Mouse (Mus musculus): ENCODE measurements around the gene D10Jhu81e. TPM values are rescaled to one million over a fixed set of nuclear protein-coding genes. Genes with fewer than 3 reads are reported as not detected.
A peak's percentile ranks its signal among the peaks of the same experiment; 100 is the strongest.
"Not testable (repeated sequence)": the region's sequence is repeated elsewhere in the genome, so short reads cannot be mapped to it uniquely, and the experiment has no call there.

Gene D10Jhu81e
- 10 to 100 TPM; 90.8 to 97.1 TPM for total RNA-seq (2021)
- long read RNA-seq, partial matches to known transcripts = 2 of 3 reads
- long read RNA-seq, other reads (novel, unspliced or antisense) = 0 of 3 reads

DNA sequence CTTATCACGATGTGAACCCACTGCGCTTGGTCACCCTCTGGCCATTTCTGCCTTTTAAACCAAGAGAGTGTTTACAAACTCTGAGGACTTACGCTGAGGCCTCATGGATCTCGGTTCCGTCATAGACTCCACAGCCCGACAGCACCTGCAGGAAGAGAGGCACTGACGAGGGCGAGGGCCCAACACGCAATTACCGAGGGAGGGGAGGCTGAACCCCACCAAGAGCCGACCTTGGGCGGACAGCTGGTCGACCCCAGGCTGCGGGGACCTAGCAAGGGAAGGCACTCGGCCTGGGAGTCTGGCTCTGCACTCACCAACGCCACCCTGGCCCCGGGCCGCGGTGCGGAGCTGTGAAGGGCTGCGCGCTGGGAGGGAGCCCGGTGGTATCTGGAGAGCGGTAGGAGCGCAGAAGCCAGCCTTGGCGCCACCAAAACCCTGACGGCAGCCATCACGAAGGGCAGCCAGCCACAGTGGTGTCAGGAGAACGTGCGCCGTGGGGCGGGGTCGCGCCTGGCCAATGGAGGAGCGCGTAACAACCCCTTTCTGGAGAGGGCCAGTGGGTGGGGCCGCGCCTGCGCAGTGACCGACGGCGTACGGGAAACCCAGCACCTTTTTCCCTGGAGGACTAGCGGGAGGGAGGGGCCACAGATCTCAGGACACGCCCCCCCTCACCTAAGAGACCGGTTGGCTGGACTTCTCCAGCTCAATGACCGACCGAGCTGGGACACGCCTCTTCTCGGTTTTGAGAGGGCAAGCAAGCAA is at the start of gene D10Jhu81e:
TSS of gene D10Jhu81e (minus strand) at position 502 of the 762 bp plus-strand sequence.
- peak; percentile 99 to 100 for DNase-seq (ENCODE audit: low spot score in 2 of 2)

DNA sequence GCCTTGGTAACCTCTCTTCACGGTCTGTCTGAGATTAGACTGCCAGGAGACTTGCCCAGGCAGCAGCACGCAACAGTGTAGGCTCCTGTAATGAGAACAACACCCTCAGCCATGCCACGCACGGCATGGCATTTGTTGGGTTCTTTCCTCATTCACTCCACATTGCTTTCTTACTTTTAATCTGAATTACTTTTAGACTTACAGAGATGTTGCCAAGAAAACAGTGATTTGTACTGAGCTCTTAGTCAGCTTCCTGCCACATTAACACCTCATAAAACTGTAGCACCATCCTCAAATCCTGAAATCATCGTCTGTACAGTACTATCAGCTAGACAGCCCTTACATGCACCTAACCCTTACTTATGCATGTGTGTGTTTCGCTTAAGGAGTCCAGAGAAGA is 49.0 kb upstream of the D10Jhu81e start:
- DNase-seq (ENCODE audit: low spot score in 2 of 2) = no peak

DNA sequence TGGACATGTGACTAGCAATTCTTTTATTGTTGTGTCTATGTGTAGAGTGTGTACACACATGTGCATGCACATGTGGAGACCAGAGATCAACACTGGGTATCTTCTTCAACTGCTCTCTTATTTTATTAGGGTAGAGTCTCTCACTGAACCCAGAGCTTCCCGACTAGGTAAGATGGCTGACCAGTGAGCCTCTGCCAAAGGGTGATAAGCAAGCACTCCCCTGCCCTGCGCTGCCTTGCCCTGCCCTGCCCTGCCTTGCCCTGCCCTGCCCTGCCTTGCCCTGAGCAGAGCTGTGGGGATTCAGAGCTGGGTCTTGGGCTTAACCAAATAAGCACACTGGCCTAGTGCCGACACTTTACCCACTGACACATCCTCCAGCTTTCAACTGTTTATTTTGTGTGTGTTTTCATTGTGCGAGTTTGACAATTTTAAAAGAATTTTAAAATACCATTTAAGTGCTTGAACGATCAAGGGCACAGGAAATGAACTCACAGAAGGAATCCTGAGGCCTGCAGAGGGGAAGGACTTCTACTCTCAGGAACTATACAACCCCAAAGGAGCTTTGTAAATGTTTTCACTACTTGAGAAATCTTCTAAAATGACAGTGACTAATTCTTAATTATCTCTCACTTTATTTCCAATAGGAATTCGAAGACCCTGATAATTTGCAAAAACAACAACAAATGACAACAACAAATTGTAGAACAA is 46.9 kb upstream of the D10Jhu81e start:
- DNase-seq (ENCODE audit: low spot score in 2 of 2) = no peak

DNA sequence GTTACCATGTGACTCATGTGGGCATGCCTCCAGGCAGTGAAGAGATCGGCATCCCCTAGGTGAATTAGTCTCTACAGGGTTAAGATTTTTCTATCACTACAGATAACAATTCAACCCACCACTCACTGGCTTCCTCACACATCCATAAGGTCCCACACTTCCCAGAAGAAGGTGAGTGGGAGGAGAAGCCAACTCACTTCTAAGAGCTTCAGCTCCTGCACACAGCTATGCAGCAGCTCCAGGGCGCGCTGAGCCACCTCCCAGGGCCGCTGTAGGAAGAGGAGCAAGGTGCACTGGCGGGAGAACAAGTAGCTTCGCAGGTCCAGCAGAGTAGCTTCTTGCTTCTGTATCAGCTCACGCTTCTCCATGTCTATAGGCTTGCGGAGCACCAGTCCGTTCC is 44.8 kb upstream of the D10Jhu81e start:
- no peak for DNase-seq (ENCODE audit: low spot score in 2 of 2)

GRCm38 (mm10) chr10:78211311-78211710 is 41.7 kb upstream of the D10Jhu81e start:
- peak; percentile 29 to 33 for DNase-seq (ENCODE audit: low spot score in 2 of 2)

- DNase-seq (ENCODE audit: low spot score in 2 of 2) = no peak
These were observed 31.6 kb upstream of the D10Jhu81e start for GRCm38 (mm10) chr10:78201182-78201581.

DNA sequence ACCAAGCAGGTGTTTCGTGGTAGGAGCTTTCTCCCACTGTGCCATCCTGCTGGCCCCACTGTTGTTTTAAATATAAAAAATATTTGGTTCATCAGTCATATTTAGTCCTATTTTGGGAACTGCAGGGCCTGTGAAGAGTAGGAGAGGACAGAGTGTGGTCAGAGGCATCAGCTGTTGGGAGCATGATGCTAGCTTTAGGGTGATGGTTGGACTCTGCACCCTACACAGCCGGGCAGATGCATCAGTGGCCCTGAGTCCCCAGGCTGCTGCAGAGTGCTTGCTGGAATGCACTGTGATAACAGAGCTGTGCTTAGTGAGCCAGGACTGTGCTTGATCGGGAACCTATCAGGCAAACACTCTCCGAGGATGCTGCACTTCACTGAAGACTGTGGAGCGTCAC is 23.4 kb upstream of the D10Jhu81e start:
- no peak for DNase-seq (ENCODE audit: low spot score in 2 of 2)

DNA sequence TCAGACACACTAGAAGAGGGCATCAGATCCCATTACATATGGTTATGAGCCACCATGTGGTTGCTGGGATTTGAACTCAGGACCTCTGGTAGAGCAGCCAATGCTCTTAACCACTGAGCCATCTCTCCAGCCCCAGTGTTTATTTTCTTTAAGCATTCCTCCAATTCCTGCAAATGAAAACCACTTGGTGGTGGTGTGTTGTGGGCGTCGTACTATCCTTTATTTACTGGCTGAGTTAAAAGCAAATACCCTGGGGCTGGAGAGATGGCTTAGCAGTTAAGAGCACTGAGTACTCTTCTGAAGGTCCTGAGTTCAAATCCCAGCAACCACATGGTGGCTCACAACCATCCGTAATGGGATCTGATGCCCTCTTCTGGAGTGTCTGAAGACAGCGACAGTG is 16.5 kb upstream of the D10Jhu81e start:
- DNase-seq (ENCODE audit: low spot score in 2 of 2) = not testable (repeated sequence)

GRCm38 (mm10) chr10:78185381-78185725 is 15.8 kb upstream of the D10Jhu81e start:
- DNase-seq (ENCODE audit: low spot score in 2 of 2) = no peak

DNA sequence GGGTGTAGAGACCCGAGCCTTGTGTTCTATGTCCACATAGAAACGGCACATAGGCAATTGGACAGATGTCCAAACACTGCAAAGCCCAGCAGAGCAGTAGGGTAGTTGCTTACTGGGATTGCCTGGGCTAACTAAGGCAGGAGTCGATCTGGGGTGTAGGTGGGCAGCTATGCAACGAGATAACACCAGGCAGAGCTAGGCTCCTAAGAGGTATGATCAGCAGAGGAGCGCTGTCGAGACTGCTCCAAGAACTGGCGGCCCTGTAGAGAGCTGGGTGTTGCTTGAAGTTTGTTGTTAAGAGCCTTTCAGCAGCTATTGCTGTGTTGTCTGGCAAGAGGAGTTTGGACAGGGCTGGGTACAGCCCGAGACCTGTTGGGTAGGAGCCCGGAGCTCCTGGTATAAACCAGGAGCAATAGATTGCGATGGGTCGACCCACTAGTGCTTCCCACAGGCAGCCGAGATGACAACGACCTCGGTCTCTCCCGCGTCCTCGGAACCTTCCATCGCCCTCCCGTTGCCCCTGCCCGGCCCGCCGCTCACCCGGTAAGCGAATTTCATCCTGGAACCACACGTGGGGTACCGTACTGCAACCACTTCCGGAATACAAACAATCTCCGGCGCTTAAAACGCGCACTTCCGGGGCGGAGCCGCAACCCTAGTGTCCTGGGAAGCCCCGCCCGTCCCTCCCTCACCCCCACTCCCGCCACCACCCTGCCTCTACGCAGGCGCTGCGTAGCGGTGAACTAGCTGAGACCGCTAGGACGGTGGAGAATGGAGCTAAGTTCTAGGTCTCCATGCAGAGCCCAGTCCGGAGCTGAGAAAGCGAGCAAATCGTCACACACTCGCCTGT is 15.2 kb upstream of the D10Jhu81e start, which contains the start of gene Pwp2:
TSS of gene Pwp2 (minus strand) at position 619 of the 850 bp plus-strand sequence.
- peak; percentile 80 to 88 for DNase-seq (ENCODE audit: low spot score in 2 of 2)

GRCm38 (mm10) chr10:78183577-78183976 is 14.0 kb upstream of the D10Jhu81e start:
- no peak for DNase-seq (ENCODE audit: low spot score in 2 of 2)

- DNase-seq (ENCODE audit: low spot score in 2 of 2) = no peak
These were observed 12.7 kb upstream of the D10Jhu81e start for GRCm38 (mm10) chr10:78182321-78182720.

DNA sequence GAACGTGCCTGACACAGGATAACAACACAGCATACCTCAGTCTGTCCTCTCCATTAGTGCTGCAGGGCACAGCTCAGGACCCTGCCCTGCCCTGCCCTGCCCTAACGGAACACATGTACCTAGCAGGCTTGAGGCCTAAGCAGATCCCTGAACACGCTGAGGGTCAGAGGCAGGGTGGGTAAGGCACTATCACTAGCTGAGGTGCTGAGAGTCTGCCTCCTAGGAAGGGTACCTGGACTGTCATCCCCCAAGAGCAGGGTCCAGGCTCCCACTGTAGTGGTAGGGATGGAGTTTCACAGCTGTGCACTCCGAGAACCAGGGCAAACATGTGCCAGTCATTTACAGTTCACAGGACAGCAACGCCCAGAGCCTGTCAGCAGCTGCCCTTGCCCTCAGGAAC is 4.9 kb upstream of the D10Jhu81e start:
- no peak for DNase-seq (ENCODE audit: low spot score in 2 of 2)

DNA sequence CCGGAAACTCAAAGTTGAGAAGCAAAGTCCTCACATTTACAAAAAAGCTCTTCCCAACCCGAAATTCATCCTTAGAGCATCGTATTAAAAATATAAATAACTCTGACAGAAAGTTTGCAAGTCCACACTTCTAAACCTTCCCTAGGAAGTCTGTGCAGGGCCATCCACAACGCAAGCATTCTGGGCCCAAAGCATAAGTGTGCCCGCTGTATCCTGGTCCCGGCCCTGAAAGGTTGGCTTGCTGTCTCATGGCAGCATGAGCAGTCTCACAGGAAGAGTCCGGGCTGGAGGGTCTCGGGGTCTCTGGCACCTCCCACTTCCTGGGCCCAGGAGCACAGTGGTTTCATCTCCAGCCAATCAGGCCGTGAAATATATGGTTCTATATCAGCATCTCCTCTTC is 2.0 kb upstream of the D10Jhu81e start:
- no peak for DNase-seq (ENCODE audit: low spot score in 2 of 2)

DNA sequence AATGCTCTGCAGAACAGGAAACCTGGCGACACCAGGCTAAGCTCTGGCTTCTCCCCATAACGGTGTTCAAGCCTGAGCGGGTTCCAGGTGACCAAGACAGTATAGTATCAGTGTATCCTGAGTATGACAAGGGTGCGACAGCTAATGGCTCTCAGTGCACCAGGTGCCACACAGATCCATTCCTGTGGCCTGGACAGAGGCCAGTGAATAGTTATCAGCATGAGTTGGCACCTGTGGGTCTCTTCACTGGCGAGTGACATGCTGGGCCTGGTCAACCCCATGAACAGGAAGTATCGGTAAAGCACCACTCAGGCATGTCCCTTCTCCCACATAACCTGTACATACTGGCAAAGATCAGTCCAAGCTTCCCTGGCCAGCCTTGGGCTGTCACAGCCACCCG is 1.5 kb upstream of the D10Jhu81e start:
- DNase-seq (ENCODE audit: low spot score in 2 of 2) = no peak

- no peak for DNase-seq (ENCODE audit: low spot score in 2 of 2)
These were observed 863 bp upstream of the D10Jhu81e start for GRCm38 (mm10) chr10:78170445-78170844.

DNA sequence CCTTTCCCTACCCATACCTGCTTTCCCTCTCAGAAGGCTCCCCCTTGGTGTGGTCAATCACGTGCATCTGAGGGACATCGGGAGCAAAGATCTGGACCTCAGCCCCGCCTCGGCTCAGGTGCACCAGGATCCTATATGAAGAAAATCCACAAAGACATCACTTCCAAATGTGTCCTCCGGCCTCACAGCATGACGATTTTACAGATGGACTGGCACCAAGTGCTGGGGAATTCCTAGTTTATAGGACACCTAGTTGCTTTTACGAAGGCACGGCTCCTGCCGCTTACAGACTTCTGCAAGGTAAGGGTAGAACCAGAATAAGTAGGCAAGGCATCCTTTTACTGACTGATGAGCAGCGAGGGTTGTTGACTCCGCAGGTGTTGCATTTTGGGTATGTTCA is 790 bp downstream of the D10Jhu81e start:
- DNase-seq (ENCODE audit: low spot score in 2 of 2) = no peak

DNA sequence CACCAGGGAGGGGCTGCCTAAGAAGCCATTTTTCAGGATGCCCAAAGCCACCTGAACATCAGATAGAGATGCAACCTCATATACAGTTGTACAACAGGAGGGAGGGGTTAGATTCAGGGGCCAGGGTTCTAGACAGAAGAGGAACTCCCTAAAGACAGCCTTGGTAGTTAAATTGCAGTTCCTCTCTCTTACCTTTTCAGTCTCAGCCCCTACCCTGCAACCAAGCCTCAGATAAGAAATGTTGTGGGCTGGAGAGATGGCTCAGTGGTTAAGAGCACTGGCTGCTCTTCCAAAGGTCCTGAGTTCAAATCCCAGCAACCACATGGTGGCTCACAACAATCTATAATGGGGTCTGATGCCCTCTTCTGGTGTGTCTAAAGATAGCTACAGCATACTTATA is 1.8 kb downstream of the D10Jhu81e start:
- no peak for DNase-seq (ENCODE audit: low spot score in 2 of 2)

DNA sequence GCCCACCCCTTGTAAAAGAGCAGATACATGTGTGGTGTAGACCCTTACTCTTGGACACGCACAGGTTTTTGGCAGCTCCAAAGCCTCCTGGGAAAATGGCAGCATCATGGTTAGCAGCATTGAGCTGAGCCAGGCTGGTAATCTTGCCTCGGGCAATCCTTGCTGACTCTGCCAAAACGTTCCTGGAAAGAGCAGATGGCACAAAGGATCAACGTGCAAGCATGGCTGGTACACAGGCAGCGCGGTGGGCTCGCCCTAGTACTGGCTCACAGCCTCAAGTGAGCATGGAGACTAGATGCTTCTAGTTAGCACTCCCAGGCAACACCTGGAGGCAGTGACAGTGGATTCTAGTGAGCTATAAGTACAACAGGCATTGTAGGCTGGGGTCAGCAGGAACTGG is 2.2 kb downstream of the D10Jhu81e start:
- no peak for DNase-seq (ENCODE audit: low spot score in 2 of 2)

- DNase-seq (ENCODE audit: low spot score in 2 of 2) = no peak
These were observed 4.2 kb downstream of the D10Jhu81e start for GRCm38 (mm10) chr10:78165256-78166005.

DNA sequence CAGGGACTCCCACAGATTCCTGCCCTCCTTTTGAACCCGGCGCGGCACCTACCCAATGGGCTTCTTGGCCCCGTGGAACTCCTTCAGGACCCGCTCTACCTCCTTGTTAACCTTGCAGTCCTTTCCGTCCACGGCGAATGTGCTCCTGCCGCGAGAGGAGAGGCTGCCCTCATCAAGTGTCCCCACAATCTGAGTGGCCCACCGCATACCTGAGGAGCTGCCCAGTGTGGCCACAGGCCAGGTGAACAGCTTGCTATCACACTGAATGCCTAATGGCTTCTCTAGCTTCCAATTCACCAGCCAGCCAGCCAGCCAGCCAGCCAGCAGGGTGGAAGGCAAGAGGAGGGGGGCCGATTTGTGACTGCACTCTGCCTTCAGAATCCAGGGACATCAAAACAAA is 4.8 kb downstream of the D10Jhu81e start:
- DNase-seq (ENCODE audit: low spot score in 2 of 2) = peak in 1 of 2 experiments; percentile 27
